Mouse (Mus musculus) intestine, embryonic 16.5 days (tissue): ENCODE data around the gene Fcmr. TPM values are rescaled to one million over a fixed set of nuclear protein-coding genes. Genes with fewer than 3 reads are reported as not detected.

Experiments used
- ATAC-seq: fragments of 200-750 bp; cut with Nextera tagmentation; 2 replicates; pipeline ENCODE4 v1.8.0; 2017; ENCODE audit warnings: moderate TSS enrichment, moderate library complexity
- H3K27ac ChIP-seq: fragments of 300-500 bp; sonication (generic); 2 replicates; pipeline ENCODE4 v1.5.1; 2014; ENCODE audit warnings: mild to moderate bottlenecking, low read length
- H3K27me3 ChIP-seq: fragments of 300-500 bp; sonication (generic); replicated peaks from 2 replicates; pipeline ENCODE4 v1.6.1; 2014; ENCODE audit warnings: low read length, control low read depth, mixed read lengths; ENCODE audit not compliant: control insufficient read depth, insufficient read depth
- H3K36me3 ChIP-seq: fragments of 300-500 bp; sonication (generic); 2 replicates; pipeline ENCODE4 v1.6.1; 2014; ENCODE audit warnings: low read length, control low read depth; ENCODE audit not compliant: control insufficient read depth, insufficient read depth
- H3K4me1 ChIP-seq: fragments of 300-500 bp; sonication (generic); 2 replicates; pipeline ENCODE4 v1.6.1; 2014; ENCODE audit warnings: low read length, control low read depth, mixed read lengths; ENCODE audit not compliant: control insufficient read depth, insufficient read depth
- H3K4me2 ChIP-seq: fragments of 300-500 bp; sonication (generic); 2 replicates; pipeline ENCODE4 v1.6.1; 2014; ENCODE audit warnings: low read depth, low read length, control low read depth
- H3K4me3 ChIP-seq: fragments of 300-500 bp; sonication (generic); 2 replicates; pipeline ENCODE4 v1.5.1; 2014; ENCODE audit warnings: mild to moderate bottlenecking, low read length
- H3K9ac ChIP-seq: fragments of 300-500 bp; sonication (generic); 2 replicates; pipeline ENCODE4 v1.6.1; 2014; ENCODE audit warnings: low read depth, low read length
- H3K9me3 ChIP-seq: fragments of 300-500 bp; sonication (generic); 2 replicates; pipeline ENCODE4 v1.6.1; 2016; ENCODE audit warnings: low read length, control low read depth; ENCODE audit not compliant: control insufficient read depth
- WGBS: fragments of 180-500 bp; shearing (Covaris S2); extraction: QIAGEN DNeasy Blood & Tissue Kit; methylation state at CpG from one replicate; pipeline ENCODE4 v1.1.7; 2014; 5-methylcytosine and 5-hydroxymethylcytosine counted together
- polyA plus RNA-seq: library from polyadenylated mRNA; unstranded; fragments of >200 nt; fragmentation: Nextera tagmentation; extraction: Ambion mirVana; gene quantifications from 2 replicates; pipeline ENCODE4 v1.2.1, GENCODE M21; 2015

Gene Fcmr
- 3.1 and 4.3 TPM in 2 replicates for polyA plus RNA-seq

DNA sequence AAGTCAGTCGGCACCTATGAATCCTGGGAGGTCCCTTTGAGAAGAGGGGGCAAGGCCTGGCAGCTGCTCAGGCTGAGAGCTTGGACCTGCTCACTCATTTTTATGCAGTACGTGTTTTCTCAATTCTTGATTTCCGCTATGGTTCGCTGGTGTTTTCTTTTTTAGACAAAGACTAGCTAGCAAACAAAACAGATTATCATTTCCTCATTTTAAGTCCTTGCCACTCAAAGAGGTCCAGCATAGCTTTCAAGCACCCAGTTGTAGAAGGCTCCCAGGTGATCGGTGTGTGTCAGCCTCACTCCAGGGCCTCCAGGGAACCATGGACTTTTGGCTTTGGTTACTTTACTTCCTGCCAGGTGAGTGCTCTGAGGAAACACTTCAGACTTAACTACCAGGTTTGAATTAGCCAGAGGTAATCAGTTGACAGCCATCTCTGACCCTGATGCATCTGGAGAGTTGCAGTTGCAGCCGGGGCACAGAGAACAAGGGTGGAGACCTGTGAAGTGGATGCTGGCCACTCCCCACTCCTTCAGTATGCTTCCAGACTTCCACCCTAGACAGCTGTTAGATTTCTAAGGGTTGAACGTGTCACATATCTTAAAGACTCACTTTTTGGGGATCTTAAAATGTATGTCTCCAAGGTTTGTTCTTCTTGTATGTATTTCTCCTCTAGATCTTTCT, at the start of gene Fcmr:
Gene Fcmr (plus strand): TSS at position 129 of the 681 bp plus-strand sequence.
- WGBS: 71% methylated on average over 7 of the region's 7 CpGs
- no peaks in the 10 kb centered on the region for H3K36me3 ChIP-seq
- H3K27me3 ChIP-seq: no peaks in the 10 kb centered on the region

DNA sequence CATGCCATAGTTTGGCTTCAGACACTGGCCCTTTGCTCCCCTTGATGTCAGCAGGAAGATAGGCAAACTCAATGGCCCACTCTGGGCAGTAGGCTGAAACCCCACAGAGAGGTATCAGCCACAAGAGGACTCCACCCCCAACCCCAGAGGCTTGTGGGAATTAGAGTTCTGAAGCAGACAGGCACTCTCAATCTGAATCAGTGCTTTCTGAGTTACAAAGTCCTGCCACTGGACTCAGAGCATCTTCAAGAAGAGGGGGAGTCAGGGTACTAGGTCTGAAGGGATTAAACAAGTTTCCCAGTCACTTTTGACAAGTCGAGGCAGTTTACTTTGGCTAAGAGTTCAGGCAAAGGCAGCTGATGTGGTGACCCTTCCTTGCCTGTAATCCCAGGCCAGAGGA, 45.7 kb upstream of the Fcmr start:
- 78% methylated on average over 1 of the region's 1 CpGs for WGBS

More for the DNA sequence above, at the start of gene Fcmr:
- Histone ChIP-seq H3K4me2 (no peak within 1 kb of the TSS), H3K4me3 (no peak within 1 kb of the TSS), H3K4me1 (no peaks in the 10 kb centered on the region), H3K9ac (no peak within 1 kb of the TSS), H3K9me3 (no peaks in the 10 kb centered on the region), H3K27ac (no peak within 1 kb of the TSS)
- ATAC-seq: peak; percentile 66

DNA sequence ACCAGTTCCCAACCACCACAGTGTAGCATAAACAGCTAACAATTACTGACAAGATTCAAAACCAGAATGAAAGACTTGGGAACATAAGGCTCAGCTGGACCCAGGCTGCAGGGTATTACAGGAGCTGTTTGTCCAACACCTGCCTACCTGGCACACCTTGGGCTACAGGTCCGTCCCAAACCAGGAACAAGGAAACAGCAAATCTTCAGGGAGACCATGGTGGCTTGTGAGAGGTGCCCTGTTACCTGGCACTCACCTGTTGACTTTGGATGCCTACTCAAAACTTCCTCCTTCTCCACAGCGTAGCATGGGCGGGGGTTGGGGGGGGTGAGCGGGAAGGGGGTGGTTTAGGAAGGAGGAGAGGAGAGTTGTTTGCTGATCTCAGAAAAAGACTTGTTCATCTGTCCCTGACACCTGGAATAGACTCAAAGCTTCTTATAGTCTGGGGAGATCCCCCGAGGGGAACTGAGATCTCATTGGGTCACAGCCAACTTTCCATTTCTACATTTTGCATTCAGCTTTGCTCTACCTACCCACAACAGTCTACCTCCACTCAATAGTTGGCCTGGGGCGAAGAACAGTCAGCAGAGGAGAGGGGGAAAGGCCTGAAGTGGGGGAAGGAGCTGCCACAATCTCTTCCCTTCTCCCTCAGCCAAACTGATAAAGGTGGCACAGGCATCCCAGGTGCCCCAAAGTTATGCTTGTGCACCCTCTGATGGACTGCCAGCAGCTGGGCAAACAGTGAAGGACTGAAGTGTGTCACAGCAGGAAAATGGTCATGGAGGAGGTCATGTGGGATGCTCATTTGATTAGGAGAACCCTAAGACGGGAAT, 44.9 kb upstream of the Fcmr start:
- peak; percentile 59 for ATAC-seq
- H3K27ac ChIP-seq: peak overlapping the region; percentile 50; the same call in 1 of the 2 replicates

More for the DNA sequence above, 45.7 kb upstream of the Fcmr start:
- H3K27me3 ChIP-seq: no peaks in the 10 kb centered on the region
- H3K9me3 ChIP-seq: no peaks in the 10 kb centered on the region
- no peak for ATAC-seq
- H3K27ac ChIP-seq: no peak overlapping the region
- no peaks in the 10 kb centered on the region for H3K36me3 ChIP-seq
- H3K4me3 ChIP-seq: no peak overlapping the region
- peaks cover 6% of the 10 kb centered on the region; the same call in 1 of the 2 replicates for H3K4me1 ChIP-seq
- H3K9ac ChIP-seq: no peak overlapping the region
- no peak overlapping the region for H3K4me2 ChIP-seq

DNA sequence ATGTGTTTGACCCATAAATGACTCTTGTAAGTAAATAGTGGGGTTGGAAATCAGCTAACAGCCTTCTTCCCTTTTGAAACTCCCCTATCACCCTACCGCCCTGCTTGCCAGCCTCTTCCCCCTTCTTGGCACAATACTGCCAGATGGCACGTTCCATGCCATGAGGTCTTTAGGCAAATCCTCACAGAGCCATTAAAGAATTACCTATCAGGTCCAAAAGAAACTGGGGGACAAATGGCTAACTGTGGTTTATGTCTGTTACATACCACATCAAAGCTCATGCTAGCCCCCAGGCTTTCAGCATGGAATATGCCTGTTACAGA, 44.4 kb upstream of the Fcmr start:
- H3K4me1 ChIP-seq: peaks cover 6% of the 10 kb centered on the region; the same call in 1 of the 2 replicates
- no peaks in the 10 kb centered on the region for H3K9me3 ChIP-seq
- no peaks in the 10 kb centered on the region for H3K27me3 ChIP-seq
- ATAC-seq: no peak
- H3K9ac ChIP-seq: no peak overlapping the region
- no peak overlapping the region for H3K4me2 ChIP-seq
- H3K27ac ChIP-seq: peak overlapping the region; percentile 75
- no peak overlapping the region for H3K4me3 ChIP-seq
- WGBS: 73% methylated on average over 2 of the region's 2 CpGs
- no peaks in the 10 kb centered on the region for H3K36me3 ChIP-seq

More for the DNA sequence above, 44.9 kb upstream of the Fcmr start:
- no peaks in the 10 kb centered on the region for H3K27me3 ChIP-seq
- H3K9ac ChIP-seq: no peak overlapping the region
- WGBS: 81% methylated on average over 7 of the region's 7 CpGs
- no peaks in the 10 kb centered on the region for H3K36me3 ChIP-seq
- H3K4me1 ChIP-seq: peaks cover 6% of the 10 kb centered on the region; the same call in 1 of the 2 replicates
- H3K4me3 ChIP-seq: no peak overlapping the region
- no peaks in the 10 kb centered on the region for H3K9me3 ChIP-seq
- no peak overlapping the region for H3K4me2 ChIP-seq

DNA sequence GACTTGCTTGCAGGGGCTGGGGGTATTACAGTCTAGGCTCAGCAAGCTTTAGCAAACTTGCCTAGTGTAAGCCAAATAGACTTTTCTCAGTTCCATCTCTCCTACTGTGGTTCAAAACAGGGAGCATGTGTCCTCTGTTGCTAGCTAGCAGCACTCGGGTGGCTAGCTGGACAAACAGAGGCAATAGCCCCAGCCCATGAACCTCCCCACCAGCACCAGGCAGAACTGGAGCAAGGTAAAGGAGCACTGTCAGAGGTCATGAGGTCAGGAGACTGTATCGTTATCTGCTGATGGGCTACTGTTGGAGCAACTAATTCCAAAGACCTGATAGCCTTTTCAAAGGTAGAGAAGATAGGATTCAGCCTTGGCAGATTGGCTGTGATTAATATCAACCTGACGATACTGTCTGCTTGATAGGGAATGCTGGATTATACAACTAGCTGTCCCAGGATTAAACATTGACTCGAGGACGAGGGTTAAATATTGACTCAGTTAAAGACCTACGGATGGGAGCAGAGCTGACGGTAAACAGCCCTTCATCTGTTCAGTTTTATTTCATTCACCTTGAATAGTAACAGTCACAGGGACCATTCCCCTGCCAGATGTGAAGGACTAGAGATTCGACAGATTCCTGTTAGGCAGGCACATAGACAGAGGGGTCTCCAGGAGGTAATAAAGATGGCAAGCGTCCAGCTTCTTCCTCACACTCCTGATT, 43.4 kb upstream of the Fcmr start:
- Histone ChIP-seq H3K27ac (peak overlapping the region; percentile 75), H3K27me3 (no peaks in the 10 kb centered on the region), H3K36me3 (no peaks in the 10 kb centered on the region), H3K4me1 (peaks cover 6% of the 10 kb centered on the region; the same call in 1 of the 2 replicates), H3K9me3 (no peaks in the 10 kb centered on the region), H3K4me3 (no peak overlapping the region), H3K4me2 (no peak overlapping the region), H3K9ac (no peak overlapping the region)
- ATAC-seq: peak; percentile 86
- WGBS: 44% methylated on average over 9 of the region's 9 CpGs

DNA sequence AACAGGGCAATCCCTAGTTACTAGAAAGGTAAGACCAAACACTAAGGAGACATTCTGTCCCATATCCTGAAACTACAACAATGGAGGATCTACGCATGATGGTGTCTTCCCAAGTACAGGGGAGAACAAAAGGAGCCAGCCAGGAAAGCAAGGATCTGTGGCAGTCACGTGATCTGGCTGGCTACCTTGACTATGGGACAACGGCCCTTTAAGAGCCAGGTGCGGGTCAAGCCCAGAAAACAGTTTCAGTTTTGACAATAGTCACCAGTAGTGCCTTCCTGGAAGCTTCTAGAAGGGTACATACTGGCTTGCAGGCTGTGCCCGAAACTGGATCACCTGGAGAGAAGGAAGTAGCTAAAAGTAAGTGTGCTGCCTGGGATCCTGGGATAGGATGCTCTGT, 39.0 kb upstream of the Fcmr start, which contains the start of gene Pigr:
Gene Pigr (plus strand): TSS at position 237 of the 400 bp plus-strand sequence.
- Histone ChIP-seq H3K4me3 (no peak within 1 kb of the TSS), H3K4me2 (no peak within 1 kb of the TSS), H3K9ac (no peak within 1 kb of the TSS), H3K4me1 (peaks cover 9% of the 10 kb centered on the region; the same call in 1 of the 2 replicates), H3K27ac (no peak within 1 kb of the TSS), H3K27me3 (no peaks in the 10 kb centered on the region), H3K9me3 (no peaks in the 10 kb centered on the region), H3K36me3 (no peaks in the 10 kb centered on the region)
- WGBS: 81% methylated on average over 5 of the region's 5 CpGs
- ATAC-seq: no peak

DNA sequence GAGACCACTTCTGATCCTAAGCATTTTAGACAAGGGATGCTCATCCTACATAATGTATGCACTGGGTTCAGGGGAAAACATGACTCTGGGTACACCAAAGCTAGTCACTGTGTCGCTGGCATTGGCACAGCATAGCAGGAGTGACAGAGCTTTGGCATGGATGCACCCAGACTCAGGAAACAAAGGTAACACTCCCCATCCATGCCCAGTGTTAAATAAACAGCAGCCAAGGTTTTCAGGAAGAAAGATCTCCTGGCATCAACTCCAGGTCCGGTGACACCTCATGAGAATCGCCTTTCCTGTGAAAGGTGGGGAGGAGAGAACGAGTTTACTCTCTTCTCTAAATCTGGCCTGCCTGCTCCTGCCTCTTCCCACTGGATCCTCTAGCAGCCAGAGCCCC, 36.8 kb upstream of the Fcmr start:
- WGBS: 74% methylated on average over 4 of the region's 4 CpGs
- H3K4me3 ChIP-seq: no peak overlapping the region
- no peak for ATAC-seq

DNA sequence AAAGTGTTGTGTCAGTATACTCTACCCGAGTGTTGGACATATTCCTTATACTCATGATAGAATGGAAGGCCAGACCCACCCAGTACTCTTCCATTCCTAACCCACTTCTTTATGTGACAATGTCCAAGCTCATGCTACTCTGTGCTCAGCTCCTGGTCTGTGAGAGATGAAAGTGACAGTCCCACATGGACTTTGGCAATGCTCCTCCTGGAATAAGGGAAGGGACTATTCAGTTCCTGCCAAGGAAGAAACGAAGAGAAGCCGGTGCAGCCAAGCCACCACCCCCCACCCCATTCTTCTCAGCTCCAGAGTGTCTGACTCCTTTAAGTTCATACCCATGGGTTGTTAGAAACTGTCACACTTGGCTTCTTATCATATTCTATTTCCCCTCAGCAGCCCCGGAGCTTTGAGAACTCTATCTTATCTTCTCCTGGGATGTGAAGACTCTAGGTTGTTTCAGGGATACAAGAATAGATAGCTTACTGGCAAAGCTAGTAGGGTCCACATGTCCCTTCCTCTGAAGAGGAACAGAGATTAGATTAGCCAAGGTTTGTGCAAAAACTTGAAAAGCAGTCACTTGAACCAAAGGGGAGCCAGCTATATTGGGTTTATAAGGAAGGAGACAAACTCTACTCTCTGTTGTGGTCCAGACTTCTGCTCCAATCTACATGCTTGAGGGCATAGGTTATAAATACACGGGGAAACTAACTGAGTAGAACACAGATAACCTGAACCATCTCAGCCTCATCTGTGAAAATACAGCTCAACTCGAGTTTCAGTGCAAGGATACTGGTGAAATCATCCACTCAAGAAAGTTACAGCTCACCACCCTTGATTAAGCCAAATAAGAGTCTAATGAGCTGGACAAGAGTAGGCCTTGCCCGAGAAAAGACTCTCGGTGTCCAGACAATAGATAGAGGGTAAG, 35.3 kb upstream of the Fcmr start:
- Histone ChIP-seq H3K4me1 (peaks cover 2% of the 10 kb centered on the region; the same call in 1 of the 2 replicates), H3K27ac (peak overlapping the region; percentile 49; the same call in 1 of the 2 replicates), H3K9me3 (no peaks in the 10 kb centered on the region), H3K9ac (no peak overlapping the region), H3K4me3 (no peak overlapping the region), H3K36me3 (no peaks in the 10 kb centered on the region), H3K4me2 (no peak overlapping the region), H3K27me3 (no peaks in the 10 kb centered on the region)
- no peak for ATAC-seq
- WGBS: 65% methylated on average over 8 of the region's 8 CpGs

More for the DNA sequence above, 36.8 kb upstream of the Fcmr start:
- no peak overlapping the region for H3K27ac ChIP-seq
- H3K4me2 ChIP-seq: no peak overlapping the region
- no peaks in the 10 kb centered on the region for H3K9me3 ChIP-seq
- no peak overlapping the region for H3K9ac ChIP-seq
- H3K36me3 ChIP-seq: no peaks in the 10 kb centered on the region
- no peaks in the 10 kb centered on the region for H3K27me3 ChIP-seq
- peaks cover 2% of the 10 kb centered on the region; the same call in 1 of the 2 replicates for H3K4me1 ChIP-seq
